Mouse (Mus musculus): ENCODE results near the gene Mlf2.

GRCm38 (mm10) chr6:124936681-124937080 is 5.5 kb downstream of the Mlf2 start:
- TF ChIP-seq ZNF384 (IDR thresholded peaks at IDR 0.05; ENCODE audit: low read depth, low read length) (no peak), ZC3H11A (IDR thresholded peaks at IDR 0.05; ENCODE audit: borderline replicate concordance, low read depth, low read length) (no peak), MAFK (IDR thresholded peaks at IDR 0.05; ENCODE audit: insufficient read depth, low read depth, low read length) (no peak), CHD2 (IDR thresholded peaks at IDR 0.05; ENCODE audit: low read depth, low read length) (no peak)

Data from ES-E14 (cell line).